Mouse (Mus musculus) c-Kit-positive CD71-positive TER-119-negative erythroid progenitor cells, embryonic 14.5 days (primary cell): ENCODE measurements around the gene Necab2.

Experiments used
- DNase-seq: peaks from one replicate; pipeline ENCODE4 v3.0.0-alpha.2; 2013; ENCODE audit warnings: low read depth

Gene Necab2

GRCm38 (mm10) chr8:119452919-119453318 lies 6.4 kb downstream of the Necab2 start:
- DNase-seq, result no peak

DNA sequence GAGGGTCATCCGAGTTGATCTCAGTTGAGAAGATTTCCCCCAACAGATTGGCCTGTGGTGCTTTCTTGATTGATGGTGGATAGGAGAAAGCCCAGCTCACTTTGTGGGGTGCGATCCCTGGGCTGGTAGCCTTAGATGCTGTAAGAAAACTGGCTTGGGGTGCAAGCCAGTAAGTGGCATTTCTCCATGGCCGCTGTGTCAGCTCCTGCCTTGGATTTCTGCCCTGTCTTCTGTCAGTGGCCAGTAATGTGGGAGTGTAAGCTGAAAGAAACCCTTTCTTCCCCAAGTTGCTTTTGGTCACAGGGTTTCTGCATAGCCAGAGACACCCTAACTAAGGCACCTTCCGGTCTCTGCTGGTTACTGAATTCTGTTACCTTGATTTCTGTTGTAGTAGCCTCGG lies 9.5 kb downstream of the Necab2 start:
- DNase-seq, result no peak

GRCm38 (mm10) chr8:119459724-119460123 lies 13.2 kb downstream of the Necab2 start:
- DNase-seq, result no peak

GRCm38 (mm10) chr8:119461356-119461755 lies 14.8 kb downstream of the Necab2 start:
- no peak for DNase-seq

- DNase-seq, result no peak
Observed at GRCm38 (mm10) chr8:119463709-119464108, 17.2 kb downstream of the Necab2 start.

GRCm38 (mm10) chr8:119466105-119466504 lies 19.6 kb downstream of the Necab2 start:
- DNase-seq, result no peak

- DNase-seq, result no peak
Observed at GRCm38 (mm10) chr8:119466794-119467193, 20.3 kb downstream of the Necab2 start.

- no peak for DNase-seq
Observed at GRCm38 (mm10) chr8:119468091-119468490, 21.6 kb downstream of the Necab2 start.

GRCm38 (mm10) chr8:119478684-119479083 lies 32.2 kb downstream of the Necab2 start:
- no peak for DNase-seq

- DNase-seq, result no peak
Observed at GRCm38 (mm10) chr8:119484145-119484896, 37.8 kb downstream of the Necab2 start.

- DNase-seq, result no peak
Observed at GRCm38 (mm10) chr8:119487093-119487492, 40.6 kb downstream of the Necab2 start.

DNA sequence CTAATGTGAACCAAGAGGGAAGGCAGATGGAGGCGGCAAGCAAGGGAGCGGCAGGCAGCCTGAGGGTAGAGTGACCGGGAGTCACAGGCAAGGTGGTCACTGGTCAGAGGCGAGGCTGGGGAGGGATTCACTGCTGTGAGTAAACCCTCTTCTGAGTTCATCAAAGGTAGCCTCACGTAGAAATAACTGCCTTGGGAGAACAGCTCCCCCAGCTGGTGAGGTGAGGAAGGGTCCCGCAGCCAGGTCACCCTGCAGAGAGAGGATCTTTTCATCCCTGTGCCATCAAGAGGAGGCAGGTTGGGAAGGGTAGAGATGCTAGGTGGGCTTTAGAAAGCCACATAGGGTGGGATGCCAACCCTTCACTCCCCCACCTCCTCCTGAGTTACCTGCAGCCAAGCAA lies 50.3 kb downstream of the Necab2 start:
- no peak for DNase-seq

DNA sequence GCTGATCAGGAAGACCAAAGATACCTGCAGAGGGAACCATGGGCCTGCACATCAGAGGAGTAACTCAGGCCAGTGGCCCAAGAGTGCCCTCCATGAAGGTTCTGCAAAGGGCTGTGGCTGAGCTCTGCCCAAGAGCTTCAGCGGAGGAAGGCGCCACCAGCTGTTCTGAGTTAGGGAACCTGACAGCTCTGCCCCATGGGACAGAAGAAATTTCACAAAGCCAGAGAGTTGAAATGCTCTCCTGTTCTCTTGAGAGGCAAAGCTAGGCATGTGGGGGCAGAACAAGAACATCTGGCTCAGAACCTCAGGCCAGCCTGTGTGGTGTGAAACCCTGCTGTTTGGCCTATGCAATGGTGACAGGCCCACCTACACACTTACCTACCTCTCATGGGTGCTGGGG lies 53.3 kb downstream of the Necab2 start:
- no peak for DNase-seq

- no peak for DNase-seq
Observed at GRCm38 (mm10) chr8:119501598-119501997, 55.1 kb downstream of the Necab2 start, which contains the start of gene Slc38a8. Gene Slc38a8, minus strand, starts transcription at chr8:119501698.

- DNase-seq, result no peak
Observed at GRCm38 (mm10) chr8:119502111-119502510, 55.6 kb downstream of the Necab2 start.

GRCm38 (mm10) chr8:119503191-119503767 lies 56.8 kb downstream of the Necab2 start:
- DNase-seq, result no peak

DNA sequence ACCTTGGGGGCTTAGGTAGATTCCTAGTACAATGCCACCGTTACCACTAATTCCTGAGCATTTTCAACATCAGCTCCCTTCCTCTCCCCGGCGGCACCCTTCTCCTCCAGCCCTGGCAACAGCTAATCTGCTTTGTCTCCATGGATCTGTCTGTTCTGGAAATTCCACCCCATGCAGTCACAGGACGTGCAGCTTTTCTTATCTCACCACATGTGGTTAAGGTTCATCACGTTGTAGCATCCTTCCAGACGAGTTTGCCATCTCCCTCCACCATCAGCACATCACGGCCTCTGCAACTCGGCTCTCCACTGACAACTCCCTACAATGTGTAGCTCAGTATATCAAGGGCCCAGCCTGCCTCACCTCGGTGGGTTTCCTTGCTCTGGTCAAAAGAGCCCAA lies 59.0 kb downstream of the Necab2 start:
- DNase-seq, result no peak

- DNase-seq, result no peak
Observed at GRCm38 (mm10) chr8:119506106-119506505, 59.6 kb downstream of the Necab2 start.

DNA sequence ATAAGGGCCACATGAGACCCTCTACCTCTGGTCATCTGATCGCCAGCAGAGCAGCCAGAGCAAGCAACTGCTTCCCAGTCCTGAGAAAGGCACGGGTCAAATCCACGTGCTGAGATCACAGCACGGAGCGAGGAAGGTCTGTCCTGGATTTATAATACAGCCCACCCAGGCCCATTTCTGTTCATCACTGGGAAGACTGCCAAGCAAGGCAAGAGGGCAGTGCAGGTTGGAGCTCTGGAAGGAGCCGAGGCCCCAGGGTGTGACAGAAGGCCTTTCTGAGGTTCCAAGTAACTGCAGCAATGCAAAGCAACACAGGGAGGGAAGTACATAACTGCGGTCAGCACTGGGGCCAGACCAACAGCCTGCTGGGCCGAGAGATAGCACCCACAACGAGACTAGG lies 64.0 kb downstream of the Necab2 start:
- no peak for DNase-seq

DNA sequence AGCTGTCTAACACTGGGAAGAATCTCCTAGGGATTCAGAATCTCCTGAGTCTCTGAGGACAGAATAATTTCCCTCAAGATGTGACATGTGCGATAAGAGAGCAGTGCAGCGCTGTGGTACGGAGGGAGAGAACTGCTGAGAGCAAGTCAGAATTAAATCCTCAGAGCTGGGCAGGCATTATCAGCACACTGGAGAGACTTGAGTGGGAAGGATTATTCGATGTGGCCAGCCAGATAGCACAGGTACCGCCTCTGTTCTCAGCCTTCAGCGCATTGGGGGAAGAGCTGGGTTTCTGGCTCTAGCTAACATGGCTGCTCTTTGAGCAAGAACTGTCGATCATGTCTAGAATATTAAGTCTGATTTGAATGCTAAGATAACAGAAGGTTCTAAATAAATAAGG lies 65.2 kb downstream of the Necab2 start:
- DNase-seq, result peak; percentile 19

GRCm38 (mm10) chr8:119513405-119513804 lies 66.9 kb downstream of the Necab2 start:
- no peak for DNase-seq

DNA sequence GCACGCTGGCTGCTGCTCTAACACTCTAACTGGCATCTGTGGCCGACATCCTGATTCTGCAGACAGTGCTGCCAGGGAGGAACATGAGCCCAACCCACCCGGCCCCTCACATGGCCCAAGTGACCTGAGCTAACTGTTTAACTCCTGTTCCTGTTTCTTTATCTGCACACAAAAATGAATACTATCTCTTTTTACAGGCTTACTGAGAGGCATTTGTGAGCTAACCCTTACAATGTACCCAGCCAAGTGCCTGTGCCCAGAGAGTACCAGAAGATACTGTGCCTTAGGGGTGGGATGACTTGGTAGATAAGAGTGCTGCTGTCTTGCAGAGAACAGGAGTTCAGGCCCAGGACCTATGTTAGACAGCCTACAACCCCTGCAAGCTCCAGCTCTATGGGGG lies 68.4 kb downstream of the Necab2 start:
- DNase-seq, result peak; percentile 22

DNA sequence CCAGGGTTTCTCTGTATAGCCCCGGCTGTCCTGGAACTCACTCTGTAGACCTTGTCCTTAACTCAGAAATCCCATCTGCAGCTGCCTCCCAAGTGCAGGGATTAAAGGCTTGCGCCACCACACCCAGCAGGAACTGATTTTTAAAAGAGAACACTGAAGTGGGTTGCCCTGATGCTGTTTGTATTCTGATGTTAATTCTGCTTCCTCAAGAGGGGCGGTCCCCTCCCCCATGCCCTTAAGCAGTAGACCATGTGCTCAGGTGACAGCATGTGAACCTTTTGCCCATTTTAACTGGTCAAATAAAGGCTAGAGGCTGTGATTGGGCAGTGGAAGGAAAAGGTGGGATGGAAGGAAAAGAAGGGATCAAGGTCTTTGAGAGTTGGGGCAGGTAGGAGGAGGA lies 69.2 kb downstream of the Necab2 start:
- DNase-seq, result no peak

DNA sequence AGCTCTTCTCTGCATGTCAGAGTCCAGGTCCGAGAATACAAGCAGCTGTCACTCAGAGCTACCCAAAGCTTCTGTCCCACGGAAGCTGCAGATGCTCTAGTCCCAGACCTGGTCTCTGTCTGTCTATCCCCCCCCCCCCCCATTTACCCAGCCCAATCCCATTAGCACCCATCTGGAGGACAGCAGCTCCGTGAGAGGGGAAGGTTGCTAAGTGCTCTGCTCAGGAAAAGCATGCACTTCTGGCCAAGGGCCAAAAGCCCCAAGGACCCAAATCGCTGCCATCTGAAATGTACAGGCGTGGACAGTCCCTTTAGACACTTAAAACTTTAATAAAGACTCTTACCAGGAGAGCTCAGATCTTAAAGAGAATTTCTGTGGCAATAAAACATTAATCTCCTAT lies 70.2 kb downstream of the Necab2 start:
- no peak for DNase-seq
